Mouse (Mus musculus) megakaryocyte, embryonic 14.5 days (primary cell): ENCODE data around the gene Madd.

ENCODE experiments used
- FLI1 ChIP-seq: IDR thresholded peaks from 2 replicates; pipeline ENCODE4 v1.6.1; 2012; ENCODE audit warnings: low read length, inconsistent platforms, mixed read lengths
- GATA1 ChIP-seq: IDR thresholded peaks from 3 replicates; pipeline ENCODE4 v1.6.1; 2012; ENCODE audit warnings: mixed read lengths, low read length, inconsistent platforms, borderline replicate concordance

DNA sequence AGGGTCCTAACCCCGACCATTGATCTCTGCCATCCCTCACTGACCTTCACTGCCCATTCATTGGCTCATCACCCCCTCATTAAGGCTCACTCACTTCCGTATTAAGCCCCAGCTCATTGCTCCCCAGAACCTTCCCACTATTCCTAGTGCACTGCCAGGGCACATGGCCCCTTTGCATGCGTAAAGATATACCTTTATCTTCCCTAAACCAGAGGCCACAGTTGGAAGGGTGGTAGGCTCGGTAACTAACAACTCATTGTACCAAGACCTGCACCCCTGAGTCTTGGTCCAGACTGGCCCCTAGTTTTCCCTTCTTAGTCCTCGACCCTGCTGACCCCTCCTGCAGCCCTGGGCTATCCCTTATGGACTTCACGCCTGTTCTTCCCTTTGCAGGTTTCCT, 69.8 kb downstream of the Madd start:
- TF ChIP-seq GATA1 (no peak), FLI1 (no peak)
